Mouse (Mus musculus) hindbrain, embryonic 14.5 days (tissue): ENCODE measurements around the gene Nhej1. TPM values are rescaled to one million over a fixed set of nuclear protein-coding genes. Genes with fewer than 3 reads are reported as not detected.

Experiments
- ATAC-seq: fragments of 200-750 bp; cut with Nextera tagmentation; 2 replicates; pipeline ENCODE4 v1.8.0; 2017; ENCODE audit warnings: moderate number of reproducible peaks, mild to moderate bottlenecking, moderate TSS enrichment, moderate library complexity; ENCODE audit not compliant: low FRiP score
- DNase-seq: peaks from one replicate; pipeline ENCODE4 v3.0.0-alpha.2; 2015; ENCODE audit warnings: low spot score
- H3K27ac ChIP-seq: fragments of 300-500 bp; sonication (generic); 2 replicates; pipeline ENCODE4 v1.5.1; 2014; ENCODE audit warnings: mild to moderate bottlenecking, moderate library complexity
- H3K27me3 ChIP-seq: fragments of 300-500 bp; sonication (generic); 2 replicates; pipeline ENCODE4 v1.6.1; 2014; ENCODE audit warnings: mild to moderate bottlenecking, low read length, mixed read lengths; ENCODE audit not compliant: control insufficient read depth, insufficient read depth
- H3K36me3 ChIP-seq: fragments of 300-500 bp; sonication (generic); replicated peaks from 2 replicates; pipeline ENCODE4 v1.6.1; 2014; ENCODE audit not compliant: control insufficient read depth, insufficient read depth
- H3K4me1 ChIP-seq: fragments of 300-500 bp; sonication (generic); replicated peaks from 2 replicates; pipeline ENCODE4 v1.6.1; 2014; ENCODE audit warnings: antibody characterized with exemption, low read length, mixed read lengths; ENCODE audit not compliant: control insufficient read depth, insufficient read depth
- H3K4me2 ChIP-seq: fragments of 300-500 bp; sonication (generic); replicated peaks from 2 replicates; pipeline ENCODE4 v1.6.1; 2014; ENCODE audit warnings: mild to moderate bottlenecking, moderate library complexity
- H3K4me3 ChIP-seq: fragments of 300-500 bp; sonication (generic); replicated peaks from 2 replicates; pipeline ENCODE4 v1.5.1; 2014; ENCODE audit warnings: mild to moderate bottlenecking, low read length
- H3K9ac ChIP-seq: fragments of 300-500 bp; sonication (generic); 2 replicates; pipeline ENCODE4 v1.6.1; 2014
- H3K9me3 ChIP-seq: fragments of 300-500 bp; sonication (generic); 2 replicates; pipeline ENCODE4 v1.6.1; 2016; ENCODE audit warnings: low read length; ENCODE audit not compliant: control insufficient read depth
- WGBS: fragments of 180-500 bp; shearing (Covaris S2); extraction: QIAGEN DNeasy Blood & Tissue Kit; methylation state at CpG from one replicate; pipeline ENCODE4 v1.1.7; 2014; 5-methylcytosine and 5-hydroxymethylcytosine counted together
- polyA plus RNA-seq: library from polyadenylated mRNA; unstranded; fragments of >200 nt; fragmentation: Nextera tagmentation; extraction: Ambion mirVana; gene quantifications from 2 replicates; pipeline ENCODE4 v1.2.1, GENCODE M21; 2014

Gene Nhej1
- polyA plus RNA-seq, 1 experiment from 2014 or later = 7.5 TPM

- Histone ChIP-seq H3K9me3 (no peaks in the 10 kb centered on the region), H3K4me1 (no peaks in the 10 kb centered on the region), H3K9ac (no peak within 1 kb of the TSS), H3K4me2 (no peak within 1 kb of the TSS), H3K4me3 (no peak within 1 kb of the TSS), H3K36me3 (peaks cover 37% of the 10 kb centered on the region), H3K27me3 (no peaks in the 10 kb centered on the region), H3K27ac (no peak within 1 kb of the TSS)
- ATAC-seq (no peak), DNase-seq (no peak)
- 74% methylated on average over 12 of the region's 12 CpGs for WGBS
Measured at GRCm38 (mm10) chr1:75133421-75134207, 8.6 kb upstream of the Nhej1 start, which contains the start of gene Slc23a3. TSS of gene Slc23a3 (minus strand) at chr1:75133890.

- no peak overlapping the region for H3K9ac ChIP-seq
- 77% methylated on average over 3 of the region's 3 CpGs for WGBS
- no peak overlapping the region for H3K4me3 ChIP-seq
- no peaks in the 10 kb centered on the region for H3K27me3 ChIP-seq
- ATAC-seq = no peak
- H3K27ac ChIP-seq = no peak overlapping the region
- no peaks in the 10 kb centered on the region for H3K36me3 ChIP-seq
- H3K9me3 ChIP-seq = no peaks in the 10 kb centered on the region
- H3K4me1 ChIP-seq = peaks cover 3% of the 10 kb centered on the region; the same call in 1 of the 2 replicates
- DNase-seq = no peak
- no peak overlapping the region for H3K4me2 ChIP-seq
Measured at GRCm38 (mm10) chr1:75128641-75129040, 3.6 kb upstream of the Nhej1 start.

GRCm38 (mm10) chr1:75125418-75125817 lies 418 bp upstream of the Nhej1 start:
- H3K4me2 ChIP-seq = peak overlapping the region; percentile 60
- 40% methylated on average over 5 of the region's 5 CpGs for WGBS
- H3K27me3 ChIP-seq = no peaks in the 10 kb centered on the region
- peak overlapping the region; percentile 58 for H3K4me3 ChIP-seq
- peaks cover 3% of the 10 kb centered on the region; the same call in 1 of the 2 replicates for H3K4me1 ChIP-seq
- no peaks in the 10 kb centered on the region for H3K36me3 ChIP-seq
- peak overlapping the region; percentile 92; the same call in 1 of the 2 replicates for H3K27ac ChIP-seq
- no peak for ATAC-seq
- H3K9ac ChIP-seq = peak overlapping the region; percentile 64
- no peaks in the 10 kb centered on the region for H3K9me3 ChIP-seq
- DNase-seq = no peak

- H3K4me2 ChIP-seq = no peak overlapping the region
- peaks cover 3% of the 10 kb centered on the region; the same call in 1 of the 2 replicates for H3K4me1 ChIP-seq
- H3K9me3 ChIP-seq = no peaks in the 10 kb centered on the region
- no peaks in the 10 kb centered on the region for H3K27me3 ChIP-seq
- 86% methylated on average over 3 of the region's 3 CpGs for WGBS
- ATAC-seq = no peak
- H3K9ac ChIP-seq = no peak overlapping the region
- H3K4me3 ChIP-seq = no peak overlapping the region
- no peak overlapping the region for H3K27ac ChIP-seq
- H3K36me3 ChIP-seq = no peaks in the 10 kb centered on the region
- no peak for DNase-seq
Measured at GRCm38 (mm10) chr1:75122211-75122610, 2.8 kb downstream of the Nhej1 start.

GRCm38 (mm10) chr1:75052091-75052490 lies 72.9 kb downstream of the Nhej1 start:
- no peak overlapping the region for H3K9ac ChIP-seq
- H3K4me1 ChIP-seq = no peaks in the 10 kb centered on the region
- H3K4me3 ChIP-seq = no peak overlapping the region
- WGBS = 32% methylated on average over 4 of the region's 4 CpGs
- no peaks in the 10 kb centered on the region for H3K36me3 ChIP-seq
- DNase-seq = peak; percentile 71
- no peak overlapping the region for H3K4me2 ChIP-seq
- H3K27ac ChIP-seq = no peak overlapping the region
- no peaks in the 10 kb centered on the region for H3K9me3 ChIP-seq
- no peaks in the 10 kb centered on the region for H3K27me3 ChIP-seq
- ATAC-seq = no peak

DNA sequence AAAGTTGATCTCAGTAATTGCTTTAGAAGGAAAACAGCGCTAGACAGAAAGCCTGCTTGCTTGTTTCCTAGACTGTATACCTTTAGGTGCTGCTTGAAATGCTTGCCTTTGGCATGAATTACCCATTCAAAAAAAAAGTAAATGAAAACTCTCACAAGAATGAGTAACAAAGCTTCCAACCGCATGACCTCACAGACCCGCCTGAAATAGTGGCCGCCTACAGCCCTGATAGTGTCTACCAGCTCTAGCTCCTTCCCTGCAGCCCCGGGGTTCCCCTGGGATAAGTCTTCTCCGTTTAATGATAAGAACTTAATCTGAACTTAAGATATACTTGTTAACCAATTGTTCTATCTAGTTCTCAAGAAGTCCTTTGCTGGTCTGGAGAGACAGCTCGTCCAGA lies 73.6 kb downstream of the Nhej1 start:
- ATAC-seq = no peak
- Histone ChIP-seq H3K4me3 (no peak overlapping the region), H3K9me3 (no peaks in the 10 kb centered on the region), H3K4me2 (no peak overlapping the region), H3K9ac (no peak overlapping the region), H3K27ac (no peak overlapping the region), H3K36me3 (no peaks in the 10 kb centered on the region), H3K27me3 (no peaks in the 10 kb centered on the region), H3K4me1 (no peaks in the 10 kb centered on the region)
- DNase-seq = no peak
- 74% methylated on average over 7 of the region's 7 CpGs for WGBS

DNA sequence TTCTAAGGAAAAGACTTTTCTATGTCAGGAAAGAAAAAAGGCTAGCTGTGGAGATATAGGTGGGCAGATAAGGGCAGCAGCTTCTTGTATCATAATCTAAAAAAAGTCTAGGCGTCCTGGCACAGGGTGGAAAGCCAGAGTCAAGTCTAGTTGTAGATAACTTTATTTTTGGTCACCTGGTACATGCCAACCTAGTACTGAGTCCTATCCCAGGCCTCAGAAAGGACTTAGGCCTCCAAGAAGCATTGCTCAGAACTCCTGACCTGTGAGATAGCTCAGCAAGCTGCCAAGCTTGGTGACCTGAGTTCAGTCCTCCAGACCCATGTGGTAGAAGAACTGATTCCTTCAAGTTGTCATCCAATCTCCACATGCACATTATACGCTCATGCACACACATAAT lies 76.4 kb downstream of the Nhej1 start:
- no peak for ATAC-seq
- H3K27ac ChIP-seq = no peak overlapping the region
- H3K9me3 ChIP-seq = no peaks in the 10 kb centered on the region
- DNase-seq = no peak
- H3K4me1 ChIP-seq = no peaks in the 10 kb centered on the region
- 83% methylated on average over 2 of the region's 2 CpGs for WGBS
- H3K4me3 ChIP-seq = no peak overlapping the region
- no peak overlapping the region for H3K9ac ChIP-seq
- H3K36me3 ChIP-seq = no peaks in the 10 kb centered on the region
- H3K27me3 ChIP-seq = no peaks in the 10 kb centered on the region
- no peak overlapping the region for H3K4me2 ChIP-seq

DNA sequence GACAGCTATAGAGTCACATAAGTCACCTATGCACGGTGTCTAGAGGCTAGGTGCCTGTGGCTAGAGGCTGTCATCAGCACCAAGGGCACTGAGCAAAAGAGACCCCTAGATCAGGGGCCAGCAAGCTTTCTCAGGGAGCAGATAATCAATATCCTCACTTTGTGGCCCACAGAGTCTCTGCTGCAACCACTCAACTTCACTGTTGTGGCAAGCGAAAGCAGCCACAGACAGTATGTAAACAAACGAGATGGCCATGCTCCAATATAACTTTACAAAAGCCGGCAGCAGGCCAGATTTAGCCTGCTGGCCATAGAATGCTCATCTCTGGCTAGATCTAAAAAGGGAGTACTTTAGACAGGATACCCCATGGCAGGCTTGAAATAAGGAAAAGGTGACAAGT lies 77.0 kb downstream of the Nhej1 start:
- no peak overlapping the region for H3K27ac ChIP-seq
- H3K36me3 ChIP-seq = no peaks in the 10 kb centered on the region
- no peak overlapping the region for H3K9ac ChIP-seq
- no peaks in the 10 kb centered on the region for H3K27me3 ChIP-seq
- no peak overlapping the region for H3K4me3 ChIP-seq
- no peak for DNase-seq
- no peak overlapping the region for H3K4me2 ChIP-seq
- 79% methylated on average over 4 of the region's 4 CpGs for WGBS
- H3K4me1 ChIP-seq = no peaks in the 10 kb centered on the region
- no peaks in the 10 kb centered on the region for H3K9me3 ChIP-seq
- no peak for ATAC-seq

GRCm38 (mm10) chr1:75040429-75040828 lies 84.6 kb downstream of the Nhej1 start:
- no peak overlapping the region for H3K9ac ChIP-seq
- H3K27ac ChIP-seq = no peak overlapping the region
- no peak overlapping the region for H3K4me2 ChIP-seq
- no peaks in the 10 kb centered on the region for H3K27me3 ChIP-seq
- no peak for DNase-seq
- 51% methylated on average over 7 of the region's 7 CpGs for WGBS
- no peaks in the 10 kb centered on the region for H3K4me1 ChIP-seq
- H3K4me3 ChIP-seq = no peak overlapping the region
- H3K36me3 ChIP-seq = no peaks in the 10 kb centered on the region
- no peaks in the 10 kb centered on the region for H3K9me3 ChIP-seq
- no peak for ATAC-seq
